Mouse (Mus musculus) CH12.LX (cell line): ENCODE measurements at regions not wholly inside any gene's neighbourhood (a gene's known extent, or its start where the extent isn't known, plus 50 kb on each side); places are given as distances from the start of the nearest gene placed in this dataset.

ENCODE experiments used
- CTCF ChIP-seq, 2 experiments: IDR thresholded peaks in 1 of 2; conservative IDR thresholded peaks in 1 of 2; 2 replicates each; pipeline ENCODE4 v1.5.1; 2011 to 2012; ENCODE audit warnings: low read depth in 2 of 2, low read length in 2 of 2, improper control_type of control experiment in 1 of 2, inconsistent platforms in 1 of 2, mild to moderate bottlenecking in 1 of 2, moderate library complexity in 1 of 2
- PAX5 ChIP-seq: IDR thresholded peaks from 2 replicates; pipeline ENCODE4 v1.6.1; 2012; ENCODE audit warnings: low read length, inconsistent platforms, mixed read lengths
- RCOR1 ChIP-seq: conservative IDR thresholded peaks from 2 replicates; pipeline ENCODE4 v1.6.1; 2012; ENCODE audit warnings: low read depth, mild to moderate bottlenecking, inconsistent platforms, low read length, improper control_type of control experiment

- TF ChIP-seq RCOR1 (no peak), CTCF (conservative IDR thresholded peaks at IDR 0.05 in 1 of 2, IDR thresholded peaks at IDR 0.05 in 1 of 2; ENCODE audit: low read depth in 2 of 2, low read length in 2 of 2) (no peak), PAX5 (no peak)
Observed at GRCm38 (mm10) chr3:50815716-50816115, 372.3 kb upstream of the Slc7a11 start.
